Comparison of ENCODE assay signal across 8 mouse cellular contexts in genomic region chr1:137927953-137928352, GRCm38 (mm10).
DNase-seq lines count a peak whose midpoint lies in the region; ATAC-seq and TF ChIP-seq lines count a peak whose summit lies in the region.

No protein-coding gene starts in this region.

- H3K36me3 ChIP-seq in hindbrain, embryonic 12.5 days = peaks cover 13% of the 10 kb centered on the region
- peaks cover 37% of the 10 kb centered on the region for H3K36me3 ChIP-seq in midbrain, embryonic 10.5 days
- H3K36me3 ChIP-seq in stomach, postnatal 0 days (ENCODE audit: control insufficient read depth, insufficient read depth, low read length) = no peaks in the 10 kb centered on the region

- WGBS in hindbrain, embryonic 12.5 days = 5% methylated on average over 11 of the region's 11 CpGs
- WGBS in midbrain, embryonic 10.5 days = 47% methylated on average over 11 of the region's 11 CpGs
- WGBS in stomach, postnatal 0 days = 21% methylated on average over 11 of the region's 11 CpGs

- H3K4me2 ChIP-seq in hindbrain, embryonic 12.5 days (replicated peaks) = peak overlapping the region; percentile 34
- H3K4me2 ChIP-seq in stomach, postnatal 0 days (replicated peaks; ENCODE audit: low read depth) = peak overlapping the region; percentile 47

- peak; percentile 18 for DNase-seq in MN1 (ENCODE audit: low spot score)
- peak; percentile 58 for DNase-seq in cerebellum, adult 9-10 months
- DNase-seq in gastrocnemius, adult 18-20 months (ENCODE audit: low spot score) = peak; percentile 41
- DNase-seq in layer of hippocampus, postnatal 36 days = peak; percentile 47 to 48
- peak; percentile 66 for DNase-seq in midbrain, embryonic 10.5 days (ENCODE audit: low spot score)
- peak; percentile 42 for DNase-seq in stomach, postnatal 0 days (ENCODE audit: low spot score)
- DNase-seq in thymus, postnatal 4 days = no peak

- H3K9me3 ChIP-seq in hindbrain, embryonic 12.5 days (replicated peaks) = no peaks in the 10 kb centered on the region
- no peaks in the 10 kb centered on the region for H3K9me3 ChIP-seq in midbrain, embryonic 10.5 days (replicated peaks)
- no peaks in the 10 kb centered on the region for H3K9me3 ChIP-seq in stomach, postnatal 0 days (ENCODE audit: control insufficient read depth, low read length)

- H3K4me3 ChIP-seq in hindbrain, embryonic 12.5 days = no peak overlapping the region
- H3K4me3 ChIP-seq in midbrain, embryonic 10.5 days = peak overlapping the region; percentile 16; the same call in 1 of the 2 replicates
- no peak overlapping the region for H3K4me3 ChIP-seq in stomach, postnatal 0 days (ENCODE audit: low read depth, low read length)

- H3K27me3 ChIP-seq in hindbrain, embryonic 12.5 days = no peaks in the 10 kb centered on the region
- H3K27me3 ChIP-seq in midbrain, embryonic 10.5 days (ENCODE audit: low read depth, poor library complexity, severe bottlenecking) = no peaks in the 10 kb centered on the region
- H3K27me3 ChIP-seq in stomach, postnatal 0 days (ENCODE audit: control insufficient read depth, insufficient read depth, low read length) = no peaks in the 10 kb centered on the region

- TF ChIP-seq EP300 in stomach, postnatal 0 days (optimal IDR thresholded peaks at IDR 0.05) = no peak

- H3K27ac ChIP-seq in hindbrain, embryonic 12.5 days = peak overlapping the region; percentile 92
- peak overlapping the region; percentile 89 for H3K27ac ChIP-seq in midbrain, embryonic 10.5 days (replicated peaks)
- peak overlapping the region; percentile 46 for H3K27ac ChIP-seq in stomach, postnatal 0 days (replicated peaks)

- peak overlapping the region; percentile 41; the same call in 1 of the 2 replicates for H3K9ac ChIP-seq in hindbrain, embryonic 12.5 days
- no peak overlapping the region for H3K9ac ChIP-seq in stomach, postnatal 0 days (ENCODE audit: low read length)

- no peak for TF ChIP-seq CTCF in stomach, postnatal 0 days (IDR thresholded peaks at IDR 0.05; ENCODE audit: low read depth)

- peak; percentile 93 for ATAC-seq in hindbrain, embryonic 12.5 days (ENCODE audit: low FRiP score)
- peak; percentile 61; the same call in 1 of the 2 replicates for ATAC-seq in stomach, postnatal 0 days (ENCODE audit: low FRiP score, low TSS enrichment)

- peaks cover 36% of the 10 kb centered on the region for H3K4me1 ChIP-seq in hindbrain, embryonic 12.5 days
- H3K4me1 ChIP-seq in midbrain, embryonic 10.5 days = peaks cover 44% of the 10 kb centered on the region
- H3K4me1 ChIP-seq in stomach, postnatal 0 days (replicated peaks; ENCODE audit: control insufficient read depth, insufficient read depth) = 0 out of 2 replicates have a peak, but pooled peaks cover 3% of the 10 kb centered on the region
